Mouse (Mus musculus): Measurements from ENCODE around the gene Prss38. TPM values are rescaled to one million over a fixed set of nuclear protein-coding genes. Genes with fewer than 3 reads are reported as not detected.

The Prss38 gene
- polyA plus RNA-seq, 1 experiment from 2014 or later, result not detected

DNA sequence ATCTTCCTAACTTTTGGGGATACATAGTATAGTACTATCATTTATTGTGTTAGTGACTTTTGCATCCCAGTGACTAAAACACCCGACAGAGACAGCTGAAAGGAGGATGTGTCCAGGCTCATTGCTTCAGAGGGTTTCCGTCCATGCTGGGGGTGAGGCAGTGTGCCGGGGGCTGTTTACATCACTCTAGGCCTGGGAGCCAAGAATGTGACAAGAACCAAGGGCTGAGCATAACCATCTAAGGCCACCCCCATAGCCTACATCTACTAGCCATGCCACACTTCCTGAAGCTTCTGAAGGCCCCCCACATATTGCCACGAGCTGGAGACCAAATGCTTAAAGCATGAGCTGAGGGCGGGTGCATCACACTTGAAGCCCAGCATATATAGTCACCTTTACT is 50.7 kb downstream of the Prss38 start:
- WGBS, result 78% methylated on average over 5 of the region's 5 CpGs
- no peak for ATAC-seq

DNA sequence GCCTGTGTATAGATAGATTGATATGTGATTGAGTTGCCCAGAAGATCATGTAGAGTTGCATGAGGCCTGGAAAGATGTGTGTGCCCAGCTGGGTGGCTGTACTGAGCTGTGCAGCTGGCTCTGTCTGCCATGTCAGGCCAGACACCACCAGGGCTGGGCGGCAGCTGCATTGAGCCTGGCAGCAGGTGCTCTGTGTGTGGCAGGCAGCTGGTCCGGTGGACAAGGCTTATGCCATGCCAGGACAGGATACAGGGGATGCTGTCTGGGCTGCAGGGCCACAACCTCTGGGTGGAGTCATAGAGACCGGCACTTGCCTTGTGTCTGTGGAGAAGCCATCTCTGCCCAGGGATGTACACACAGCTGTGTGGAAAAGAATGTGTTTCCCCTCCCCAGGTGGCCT is 52.5 kb downstream of the Prss38 start:
- Histone ChIP-seq H3K9ac (ENCODE audit: low read depth, low read length) (no peak overlapping the region), H3K36me3 (ENCODE audit: control insufficient read depth, insufficient read depth, low read length) (no peaks in the 10 kb centered on the region), H3K4me3 (ENCODE audit: low read depth, low read length) (no peak overlapping the region), H3K27me3 (ENCODE audit: control insufficient read depth, insufficient read depth, low read depth, low read length) (peaks cover 1% of the 10 kb centered on the region; the same call in 1 of the 2 replicates), H3K4me2 (ENCODE audit: low read length) (no peak overlapping the region), H3K4me1 (ENCODE audit: control insufficient read depth, insufficient read depth, low read length) (no peaks in the 10 kb centered on the region), H3K27ac (ENCODE audit: low read length) (no peak overlapping the region), H3K9me3 (replicated peaks; ENCODE audit: control insufficient read depth, low read length, poor library complexity, severe bottlenecking) (no peaks in the 10 kb centered on the region)
- ATAC-seq, result no peak
- 75% methylated on average over 3 of the region's 3 CpGs for WGBS

More for the DNA sequence above, 50.7 kb downstream of the Prss38 start:
- Histone ChIP-seq H3K27me3 (ENCODE audit: control insufficient read depth, insufficient read depth, low read depth, low read length) (no peaks in the 10 kb centered on the region), H3K4me2 (ENCODE audit: low read length) (no peak overlapping the region), H3K9me3 (replicated peaks; ENCODE audit: control insufficient read depth, low read length, poor library complexity, severe bottlenecking) (no peaks in the 10 kb centered on the region), H3K36me3 (ENCODE audit: control insufficient read depth, insufficient read depth, low read length) (no peaks in the 10 kb centered on the region), H3K4me3 (ENCODE audit: low read depth, low read length) (no peak overlapping the region), H3K27ac (ENCODE audit: low read length) (no peak overlapping the region), H3K4me1 (ENCODE audit: control insufficient read depth, insufficient read depth, low read length) (peaks cover 5% of the 10 kb centered on the region), H3K9ac (ENCODE audit: low read depth, low read length) (no peak overlapping the region)

Small RNA genes within 50 kb of the gene (microRNA-seq; reads per million reads assigned to microRNA genes)
- not detected for gene Gm24756

Other genes with a start within 250 kb of the Prss38 start
- gene Obscn, start 239.3 kb downstream of the Prss38 start, polyA plus RNA-seq (2015; fragmentation: Nextera tagmentation; extraction: Ambion mirVana), result 0.29 and 0.36 TPM in 2 replicates
- gene Iba57, start 211.9 kb downstream of the Prss38 start, polyA plus RNA-seq (2015; fragmentation: Nextera tagmentation; extraction: Ambion mirVana), result 7.3 and 7.6 TPM in 2 replicates
- gene Gjc2, start 192.4 kb downstream of the Prss38 start, polyA plus RNA-seq (2015; fragmentation: Nextera tagmentation; extraction: Ambion mirVana), result 0.21 and 0.30 TPM in 2 replicates
- gene Guk1, start 183.4 kb downstream of the Prss38 start, polyA plus RNA-seq (2015; fragmentation: Nextera tagmentation; extraction: Ambion mirVana), result 242 and 261 TPM in 2 replicates
- gene Mrpl55, start 173.2 kb downstream of the Prss38 start, polyA plus RNA-seq (2015; fragmentation: Nextera tagmentation; extraction: Ambion mirVana), result 80.3 and 91.1 TPM in 2 replicates
- 25.0 and 25.2 TPM in 2 replicates for gene 2310033P09Rik, start 167.3 kb downstream of the Prss38 start, polyA plus RNA-seq (2015; fragmentation: Nextera tagmentation; extraction: Ambion mirVana)
- 644 and 651 TPM in 2 replicates for gene Arf1, start 147.4 kb downstream of the Prss38 start, polyA plus RNA-seq (2015; fragmentation: Nextera tagmentation; extraction: Ambion mirVana)
- 0.21 and 0.26 TPM in 2 replicates for gene Wnt3a, start 84.9 kb downstream of the Prss38 start, polyA plus RNA-seq (2015; fragmentation: Nextera tagmentation; extraction: Ambion mirVana)
- gene Wnt9a, start 68.7 kb downstream of the Prss38 start, polyA plus RNA-seq (2015; fragmentation: Nextera tagmentation; extraction: Ambion mirVana), result 3.0 and 3.6 TPM in 2 replicates
- gene Jmjd4, start 74.4 kb upstream of the Prss38 start, polyA plus RNA-seq (2015; fragmentation: Nextera tagmentation; extraction: Ambion mirVana), result 17.9 and 18.3 TPM in 2 replicates
- 557 and 614 TPM in 2 replicates for gene Snap47, start 75.5 kb upstream of the Prss38 start, polyA plus RNA-seq (2015; fragmentation: Nextera tagmentation; extraction: Ambion mirVana)
- 14.2 and 14.4 TPM in 2 replicates for gene Zfp867, start 96.8 kb upstream of the Prss38 start, polyA plus RNA-seq (2015; fragmentation: Nextera tagmentation; extraction: Ambion mirVana)
- 13.4 TPM in 2 replicates for gene Zkscan17, start 151.1 kb upstream of the Prss38 start, polyA plus RNA-seq (2015; fragmentation: Nextera tagmentation; extraction: Ambion mirVana)
- gene Nlrp3, start 165.9 kb upstream of the Prss38 start, polyA plus RNA-seq (2015; fragmentation: Nextera tagmentation; extraction: Ambion mirVana), result 0.09 and 0.34 TPM in 2 replicates
- gene Olfr222, start 200.6 kb upstream of the Prss38 start, polyA plus RNA-seq (2015; fragmentation: Nextera tagmentation; extraction: Ambion mirVana), result not detected in 2 replicates
- gene Olfr223, start 217.6 kb upstream of the Prss38 start, polyA plus RNA-seq (2015; fragmentation: Nextera tagmentation; extraction: Ambion mirVana), result not detected in 2 replicates

Measured in midbrain, embryonic 16.5 days (tissue).